Mouse (Mus musculus) stomach, postnatal 0 days (tissue): ENCODE measurements around the gene Tyk2.

ENCODE experiments used
- CTCF ChIP-seq: IDR thresholded peaks from 2 replicates; pipeline ENCODE4 v1.5.1; 2016; ENCODE audit warnings: antibody characterized with exemption, low read depth, mild to moderate bottlenecking, moderate library complexity
- EP300 ChIP-seq: optimal IDR thresholded peaks from 2 replicates; pipeline ENCODE3; 2016; ENCODE audit warnings: antibody characterized with exemption

GRCm38 (mm10) chr9:21074173-21074572 lies 56.9 kb downstream of the Tyk2 start:
- TF ChIP-seq CTCF (no peak), EP300 (no peak)
